Mouse (Mus musculus) heart, embryonic 16.5 days (tissue): ENCODE results near the gene Zfp385c. TPM values are rescaled to one million over a fixed set of nuclear protein-coding genes. Genes with fewer than 3 reads are reported as not detected.
A peak's percentile ranks its signal among the peaks of the same experiment; 100 is the strongest.

Experiments
- ATAC-seq: fragments of 200-750 bp; cut with Nextera tagmentation; replicated peaks from 2 replicates; pipeline ENCODE4 v1.8.0; 2017; ENCODE audit warnings: moderate number of reproducible peaks; ENCODE audit not compliant: insufficient read depth, low FRiP score; ENCODE audit errors: extremely low read depth
- H3K27ac ChIP-seq: fragments of 300-500 bp; sonication (generic); 2 replicates; pipeline ENCODE4 v1.5.1; 2014; ENCODE audit warnings: mild to moderate bottlenecking, low read length, control low read depth, moderate library complexity
- H3K27me3 ChIP-seq: fragments of 300-500 bp; sonication (generic); 2 replicates; pipeline ENCODE4 v1.6.1; 2014; ENCODE audit warnings: low read length, mixed read lengths; ENCODE audit not compliant: control insufficient read depth, insufficient read depth
- H3K36me3 ChIP-seq: fragments of 300-500 bp; sonication (generic); 2 replicates; pipeline ENCODE4 v1.6.1; 2014; ENCODE audit not compliant: control insufficient read depth, insufficient read depth
- H3K4me1 ChIP-seq: fragments of 300-500 bp; sonication (generic); 2 replicates; pipeline ENCODE4 v1.6.1; 2014; ENCODE audit warnings: low read length, mixed read lengths; ENCODE audit not compliant: control insufficient read depth, insufficient read depth
- H3K4me2 ChIP-seq: fragments of 300-500 bp; sonication (generic); 2 replicates; pipeline ENCODE4 v1.6.1; 2014; ENCODE audit warnings: low read depth, mild to moderate bottlenecking, control low read depth, low read length
- H3K4me3 ChIP-seq: fragments of 300-500 bp; sonication (generic); 2 replicates; pipeline ENCODE4 v1.5.1; 2014; ENCODE audit warnings: mild to moderate bottlenecking, control low read depth, low read length
- H3K9ac ChIP-seq: fragments of 300-500 bp; sonication (generic); 2 replicates; pipeline ENCODE4 v1.6.1; 2014; ENCODE audit warnings: low read length, control low read depth
- H3K9me3 ChIP-seq: fragments of 300-500 bp; sonication (generic); replicated peaks from 2 replicates; pipeline ENCODE4 v1.6.1; 2016; ENCODE audit warnings: low read length; ENCODE audit not compliant: control insufficient read depth
- WGBS: fragments of 180-500 bp; shearing (Covaris S2); extraction: QIAGEN DNeasy Blood & Tissue Kit; methylation state at CpG from one replicate; pipeline ENCODE4 v1.1.7; 2014; 5-methylcytosine and 5-hydroxymethylcytosine counted together
- polyA plus RNA-seq: library from polyadenylated mRNA; unstranded; fragments of >200 nt; fragmentation: Nextera tagmentation; extraction: Ambion mirVana; gene quantifications from 2 replicates; pipeline ENCODE4 v1.2.1, GENCODE M21; 2015

Gene Zfp385c
- polyA plus RNA-seq, 1 experiment from 2014 or later: 0.26 TPM

DNA sequence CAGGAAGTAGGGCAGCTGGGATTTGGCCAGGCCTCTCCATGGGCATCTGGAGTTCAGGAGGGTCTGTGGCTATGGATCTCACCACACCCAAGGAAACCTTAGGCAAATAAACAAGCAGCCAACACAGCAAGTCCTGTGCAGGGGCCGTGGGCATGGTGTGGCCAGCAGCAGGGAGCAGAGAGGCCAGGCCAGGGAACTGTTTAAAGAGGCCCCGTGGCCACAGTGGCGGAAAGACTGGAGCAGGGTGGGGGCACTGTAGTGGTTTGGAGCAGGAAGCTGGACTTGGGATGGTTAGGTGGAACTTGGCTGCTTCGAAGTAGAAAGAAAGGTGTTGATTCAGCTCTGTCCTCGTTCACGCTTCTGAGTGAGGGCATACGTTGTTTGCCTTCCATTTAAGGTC lies 5.0 kb downstream of the Zfp385c start:
- no peaks in the 10 kb centered on the region for H3K36me3 ChIP-seq
- no peaks in the 10 kb centered on the region for H3K9me3 ChIP-seq
- no peak for ATAC-seq

DNA sequence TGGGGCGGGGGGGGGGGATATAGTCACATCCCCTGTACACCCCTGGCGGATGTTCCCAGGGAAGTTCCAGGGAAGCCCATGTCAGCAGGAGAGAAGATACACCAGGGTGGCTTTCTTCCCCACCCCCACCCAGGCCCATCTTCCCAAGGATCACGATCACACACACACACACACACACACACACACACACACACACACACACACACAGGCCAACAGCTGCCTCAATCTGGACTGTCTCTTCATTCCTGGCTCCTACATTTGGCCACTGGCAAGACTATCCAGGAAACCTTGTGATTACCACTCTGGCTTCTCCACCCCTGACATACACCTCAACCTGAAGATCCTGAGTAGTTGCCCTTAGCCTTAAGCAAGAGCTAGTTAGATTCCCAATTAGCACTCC lies 6.9 kb downstream of the Zfp385c start:
- Histone ChIP-seq H3K9me3 (no peaks in the 10 kb centered on the region), H3K27me3 (no peaks in the 10 kb centered on the region)
- WGBS: 76% methylated on average over 3 of the region's 3 CpGs

More for the DNA sequence above, 5.0 kb downstream of the Zfp385c start:
- H3K27ac ChIP-seq: no peak overlapping the region
- H3K4me1 ChIP-seq: peaks cover 10% of the 10 kb centered on the region
- 71% methylated on average over 7 of the region's 7 CpGs for WGBS
- H3K9ac ChIP-seq: no peak overlapping the region
- H3K27me3 ChIP-seq: peaks cover 9% of the 10 kb centered on the region
- no peak overlapping the region for H3K4me3 ChIP-seq
- H3K4me2 ChIP-seq: no peak overlapping the region

DNA sequence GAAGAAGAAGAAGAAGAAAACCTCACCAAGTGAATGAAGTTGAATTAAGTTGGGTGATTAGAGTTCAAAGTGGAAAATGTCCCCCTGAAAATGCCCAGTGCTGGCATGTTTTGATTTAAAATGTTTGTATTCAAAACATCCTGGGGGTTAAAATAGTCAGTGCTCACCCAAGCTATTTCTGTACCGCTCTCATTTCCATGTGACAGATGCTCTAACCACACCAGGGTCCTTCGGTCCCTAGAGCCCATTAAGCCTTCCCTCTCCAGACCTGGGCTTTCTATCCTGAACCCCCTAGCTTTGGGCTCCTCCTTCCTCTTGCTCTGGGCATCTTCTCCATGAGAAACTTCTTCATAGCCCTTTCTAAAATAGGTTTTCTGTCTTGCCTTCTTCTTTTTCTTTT lies 8.2 kb downstream of the Zfp385c start:
- H3K27ac ChIP-seq: no peak overlapping the region
- H3K27me3 ChIP-seq: no peaks in the 10 kb centered on the region
- no peak overlapping the region for H3K4me3 ChIP-seq
- no peaks in the 10 kb centered on the region for H3K36me3 ChIP-seq
- no peaks in the 10 kb centered on the region for H3K9me3 ChIP-seq
- no peak overlapping the region for H3K4me2 ChIP-seq
- 63% methylated on average over 2 of the region's 2 CpGs for WGBS
- peaks cover 4% of the 10 kb centered on the region; the same call in 1 of the 2 replicates for H3K4me1 ChIP-seq
- no peak overlapping the region for H3K9ac ChIP-seq
- ATAC-seq: no peak

More for the DNA sequence above, 6.9 kb downstream of the Zfp385c start:
- no peak overlapping the region for H3K9ac ChIP-seq
- peaks cover 4% of the 10 kb centered on the region; the same call in 1 of the 2 replicates for H3K4me1 ChIP-seq
- H3K36me3 ChIP-seq: no peaks in the 10 kb centered on the region
- no peak overlapping the region for H3K27ac ChIP-seq
- H3K4me3 ChIP-seq: no peak overlapping the region
- no peak for ATAC-seq
- no peak overlapping the region for H3K4me2 ChIP-seq

DNA sequence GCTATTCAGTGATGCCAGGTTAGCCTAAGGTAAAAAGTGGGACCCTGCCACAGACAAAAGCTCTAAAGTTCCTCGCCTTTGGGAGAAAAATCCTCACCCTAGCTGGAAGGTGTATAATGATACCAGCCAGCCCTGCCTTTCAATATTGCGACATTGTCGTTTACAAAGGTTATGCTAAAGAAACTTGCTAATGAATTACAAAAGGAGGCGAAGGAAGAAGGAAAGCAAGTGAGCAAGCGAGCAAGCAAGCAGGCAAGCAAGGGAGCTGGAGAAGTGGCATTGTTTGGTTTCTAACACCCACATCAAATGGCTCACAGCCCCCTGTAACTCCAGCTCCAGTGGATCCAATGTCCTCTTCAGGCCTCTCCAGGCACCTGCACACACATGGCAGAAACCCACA lies 9.7 kb downstream of the Zfp385c start:
- no peaks in the 10 kb centered on the region for H3K9me3 ChIP-seq
- no peaks in the 10 kb centered on the region for H3K36me3 ChIP-seq
- no peak overlapping the region for H3K9ac ChIP-seq
- H3K27me3 ChIP-seq: no peaks in the 10 kb centered on the region
- no peak for ATAC-seq
- H3K27ac ChIP-seq: no peak overlapping the region
- no peak overlapping the region for H3K4me3 ChIP-seq
- H3K4me1 ChIP-seq: peaks cover 4% of the 10 kb centered on the region; the same call in 1 of the 2 replicates
- 79% methylated on average over 5 of the region's 5 CpGs for WGBS
- H3K4me2 ChIP-seq: no peak overlapping the region

DNA sequence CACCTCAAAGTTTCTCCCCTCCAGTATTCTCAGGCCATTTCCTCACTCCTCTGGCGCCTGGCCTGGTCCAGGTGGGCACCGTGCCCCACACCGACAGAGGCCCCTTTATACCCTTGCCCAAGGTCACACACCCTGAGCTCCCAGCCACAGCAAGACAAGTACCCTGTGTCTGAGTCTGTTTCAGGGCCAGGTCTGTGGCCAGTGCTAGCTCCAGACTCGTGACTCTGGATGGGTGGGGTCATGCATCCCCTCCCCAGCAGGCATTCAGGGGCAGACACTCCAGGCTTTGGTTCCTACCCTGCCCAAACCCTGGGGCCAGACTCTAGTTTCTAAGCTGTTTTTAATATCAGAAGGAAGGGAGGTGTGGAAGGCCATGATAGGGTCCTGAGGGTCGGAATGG lies 10.4 kb downstream of the Zfp385c start:
- Histone ChIP-seq H3K9me3 (no peaks in the 10 kb centered on the region), H3K4me3 (no peak overlapping the region), H3K27me3 (no peaks in the 10 kb centered on the region), H3K27ac (no peak overlapping the region), H3K4me2 (no peak overlapping the region), H3K4me1 (peaks cover 4% of the 10 kb centered on the region; the same call in 1 of the 2 replicates), H3K36me3 (no peaks in the 10 kb centered on the region), H3K9ac (no peak overlapping the region)
- ATAC-seq: no peak; the same call in 1 of the 2 replicates
- 65% methylated on average over 5 of the region's 5 CpGs for WGBS

DNA sequence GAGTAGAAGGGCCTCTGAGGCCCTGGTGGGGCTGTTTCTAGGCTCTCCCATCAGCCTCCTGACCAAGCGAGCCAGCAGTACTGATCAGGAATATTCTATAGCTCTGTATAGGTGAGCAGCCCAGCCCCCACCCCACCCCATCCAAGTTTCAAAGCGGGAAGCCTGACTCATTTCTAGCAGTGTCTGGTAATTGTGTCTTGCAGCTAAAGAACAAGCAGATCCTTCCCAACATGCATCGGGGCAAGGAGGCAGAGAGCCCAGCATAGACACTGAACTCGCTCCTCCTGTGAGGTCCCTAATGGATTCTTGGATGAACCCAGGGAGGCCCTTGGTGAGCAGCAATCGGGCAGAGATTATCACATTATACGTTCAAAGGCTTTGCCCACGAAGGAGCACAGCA lies 14.4 kb downstream of the Zfp385c start:
- ATAC-seq: no peak
- Histone ChIP-seq H3K9me3 (no peaks in the 10 kb centered on the region), H3K4me3 (no peak overlapping the region), H3K4me1 (0 out of 2 replicates have a peak, but pooled peaks cover 3% of the 10 kb centered on the region), H3K9ac (no peak overlapping the region), H3K27me3 (peaks cover 8% of the 10 kb centered on the region), H3K4me2 (no peak overlapping the region), H3K27ac (no peak overlapping the region), H3K36me3 (no peaks in the 10 kb centered on the region)
- 42% methylated on average over 7 of the region's 7 CpGs for WGBS

DNA sequence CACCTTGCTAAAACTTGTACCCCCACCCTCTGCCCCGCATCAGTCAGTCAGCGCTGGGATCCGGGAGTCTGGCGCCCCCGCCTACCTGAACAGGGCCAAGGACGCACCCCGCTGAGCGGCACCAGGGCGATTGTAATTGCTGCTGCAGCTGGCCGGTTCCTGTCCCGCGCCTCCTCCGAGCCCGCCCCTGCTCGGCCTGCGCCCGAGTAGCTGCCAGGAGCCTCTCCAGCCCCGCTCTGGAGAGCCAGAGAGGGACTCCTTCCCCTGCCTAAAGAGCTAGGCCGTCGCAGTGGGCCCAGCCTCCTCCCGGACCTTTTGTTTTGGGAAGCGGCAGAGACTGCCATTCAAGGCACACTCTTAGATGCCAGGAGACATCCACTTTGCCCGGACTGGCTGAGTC lies 19.1 kb downstream of the Zfp385c start:
- H3K4me3 ChIP-seq: 0 out of 2 replicates have a peak overlapping the region, but pooled peaks have one; percentile 3
- peak overlapping the region; percentile 24 for H3K4me2 ChIP-seq
- H3K4me1 ChIP-seq: peaks cover 7% of the 10 kb centered on the region; the same call in 1 of the 2 replicates
- peaks cover 12% of the 10 kb centered on the region for H3K27me3 ChIP-seq
- no peak for ATAC-seq
- no peaks in the 10 kb centered on the region for H3K9me3 ChIP-seq
- no peak overlapping the region for H3K27ac ChIP-seq
- peak overlapping the region; percentile 50 for H3K9ac ChIP-seq
- no peaks in the 10 kb centered on the region for H3K36me3 ChIP-seq
- WGBS: 5% methylated on average over 21 of the region's 23 CpGs

DNA sequence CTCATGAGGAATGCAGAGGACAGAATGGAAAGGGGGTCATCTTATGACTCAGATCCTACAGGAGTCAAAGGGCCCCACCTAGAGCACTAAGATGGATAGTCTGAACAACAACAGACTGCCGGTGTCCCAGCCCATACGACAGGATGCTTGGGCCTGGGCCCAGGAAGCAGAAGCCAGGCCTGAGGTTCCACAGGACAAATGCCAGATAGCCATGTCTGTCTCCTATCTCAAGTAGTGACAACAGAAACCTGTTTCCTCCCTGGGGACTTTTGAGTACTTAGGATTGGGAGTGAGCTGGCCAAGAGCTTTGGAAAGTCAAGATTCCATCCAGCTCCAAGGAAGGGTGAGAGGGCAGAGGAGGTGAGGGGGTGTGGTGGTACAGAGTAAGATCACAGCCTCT lies 20.3 kb downstream of the Zfp385c start:
- Histone ChIP-seq H3K4me1 (peaks cover 7% of the 10 kb centered on the region; the same call in 1 of the 2 replicates), H3K4me2 (no peak overlapping the region), H3K36me3 (no peaks in the 10 kb centered on the region), H3K27me3 (peaks cover 12% of the 10 kb centered on the region), H3K4me3 (no peak overlapping the region), H3K9ac (no peak overlapping the region), H3K9me3 (no peaks in the 10 kb centered on the region), H3K27ac (no peak overlapping the region)
- ATAC-seq: peak; percentile 23; the same call in 1 of the 2 replicates
- WGBS: 4% methylated on average over 2 of the region's 2 CpGs

DNA sequence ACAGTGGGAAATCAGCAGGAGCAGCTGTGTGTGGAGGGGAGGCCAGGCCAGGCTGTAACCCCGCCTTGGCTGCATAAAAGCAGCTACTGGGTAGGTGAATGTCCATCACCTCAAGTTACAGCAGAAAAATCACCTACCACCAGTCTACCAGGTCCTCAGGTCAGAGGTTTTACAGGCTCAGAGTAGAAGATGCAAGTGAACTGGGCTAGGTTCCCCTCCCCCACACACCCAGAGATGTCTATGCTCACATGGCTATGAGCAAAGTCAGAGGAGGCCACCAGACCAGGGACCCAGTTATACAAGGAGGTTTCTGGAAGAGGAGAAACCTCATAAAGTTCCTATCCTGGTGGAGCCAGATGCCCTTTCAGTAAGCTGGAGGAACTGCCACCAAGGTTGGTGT lies 21.2 kb downstream of the Zfp385c start:
- Histone ChIP-seq H3K27ac (no peak overlapping the region), H3K9ac (no peak overlapping the region), H3K9me3 (no peaks in the 10 kb centered on the region), H3K4me1 (peaks cover 7% of the 10 kb centered on the region; the same call in 1 of the 2 replicates), H3K4me2 (no peak overlapping the region), H3K36me3 (no peaks in the 10 kb centered on the region), H3K27me3 (peaks cover 12% of the 10 kb centered on the region), H3K4me3 (no peak overlapping the region)
- ATAC-seq: no peak
- 89% methylated on average over 1 of the region's 1 CpGs for WGBS
